Mouse (Mus musculus) midbrain, embryonic 10.5 days (tissue): ENCODE data around the gene Rbfox1. TPM values are rescaled to one million over a fixed set of nuclear protein-coding genes. Genes with fewer than 3 reads are reported as not detected.

ENCODE experiments used
- DNase-seq: peaks from one replicate; pipeline ENCODE4 v3.0.0-alpha.2; 2017; ENCODE audit warnings: low spot score
- H3K27ac ChIP-seq: fragments of 300-500 bp; sonication (generic); replicated peaks from 2 replicates; pipeline ENCODE4 v1.5.1; 2016; ENCODE audit warnings: mild to moderate bottlenecking
- H3K27me3 ChIP-seq: fragments of 300-500 bp; sonication (generic); 2 replicates; pipeline ENCODE4 v1.6.1; 2016; ENCODE audit warnings: low read depth, mild to moderate bottlenecking; ENCODE audit not compliant: poor library complexity, severe bottlenecking
- H3K36me3 ChIP-seq: fragments of 300-500 bp; sonication (generic); 2 replicates; pipeline ENCODE4 v1.6.1; 2016; ENCODE audit warnings: mild to moderate bottlenecking, moderate library complexity
- H3K4me1 ChIP-seq: fragments of 300-500 bp; sonication (generic); 2 replicates; pipeline ENCODE4 v1.6.1; 2016
- H3K4me3 ChIP-seq: fragments of 300-500 bp; sonication (generic); 2 replicates; pipeline ENCODE4 v1.5.1; 2016; ENCODE audit warnings: mild to moderate bottlenecking, moderate library complexity
- H3K9me3 ChIP-seq: fragments of 300-500 bp; sonication (generic); replicated peaks from 2 replicates; pipeline ENCODE4 v1.6.1; 2016; ENCODE audit warnings: mild to moderate bottlenecking
- WGBS: fragments of 180-500 bp; shearing (Covaris S2); methylation state at CpG from one replicate; pipeline ENCODE4 v1.1.7; 2016; 5-methylcytosine and 5-hydroxymethylcytosine counted together
- polyA plus RNA-seq: library from polyadenylated mRNA; unstranded; fragments of >200 nt; fragmentation: Nextera tagmentation; extraction: Ambion mirVana; gene quantifications from 2 replicates; pipeline ENCODE4 v1.2.1, GENCODE M21; 2016

Rbfox1 gene
- polyA plus RNA-seq, 1 experiment from 2014 or later, result 2.5 TPM

DNA sequence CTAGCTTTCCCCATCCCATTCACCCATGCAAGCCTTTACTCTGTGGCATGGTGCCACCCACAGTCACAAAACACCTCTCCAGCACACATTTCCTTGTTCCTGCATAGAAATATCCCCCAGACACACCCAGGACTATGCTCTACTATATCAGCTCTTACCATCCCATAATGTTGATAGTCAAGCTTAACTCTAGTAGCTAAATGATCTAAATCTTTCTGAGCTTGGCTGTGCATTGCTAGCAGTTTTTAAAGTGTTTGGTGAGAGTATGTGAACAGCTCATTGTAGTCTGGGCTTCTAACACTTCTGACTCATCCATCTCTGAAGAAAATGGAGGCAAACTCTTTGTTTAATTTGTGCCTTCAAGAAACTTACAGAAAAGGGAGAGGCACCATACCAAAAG, 297.2 kb downstream of the Rbfox1 start:
- no peak overlapping the region for H3K27ac ChIP-seq
- no peaks in the 10 kb centered on the region for H3K36me3 ChIP-seq
- no peak for DNase-seq
- no peaks in the 10 kb centered on the region for H3K9me3 ChIP-seq
- H3K4me3 ChIP-seq, result no peak overlapping the region
- H3K27me3 ChIP-seq, result no peaks in the 10 kb centered on the region
- H3K4me1 ChIP-seq, result no peaks in the 10 kb centered on the region

DNA sequence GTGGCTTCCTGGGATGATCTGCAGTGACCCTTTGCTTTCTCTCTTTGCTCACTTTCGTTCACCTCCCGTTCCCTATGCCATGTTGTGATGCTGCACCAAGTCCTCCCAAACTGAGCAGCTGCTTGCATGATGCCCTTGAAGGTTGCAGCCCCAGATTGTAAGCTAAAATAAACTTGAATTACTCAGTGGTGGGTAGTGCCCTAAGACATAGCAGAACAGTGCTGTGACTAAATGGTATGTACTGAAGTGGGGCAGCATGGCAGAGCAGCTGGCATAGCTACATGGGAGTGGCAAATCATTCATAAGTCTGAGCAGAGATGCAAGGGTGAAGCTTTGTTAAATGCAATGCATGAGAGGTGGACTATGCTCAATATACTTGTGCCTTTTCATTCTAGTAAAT, 307.2 kb downstream of the Rbfox1 start:
- no peak overlapping the region for H3K27ac ChIP-seq

DNA sequence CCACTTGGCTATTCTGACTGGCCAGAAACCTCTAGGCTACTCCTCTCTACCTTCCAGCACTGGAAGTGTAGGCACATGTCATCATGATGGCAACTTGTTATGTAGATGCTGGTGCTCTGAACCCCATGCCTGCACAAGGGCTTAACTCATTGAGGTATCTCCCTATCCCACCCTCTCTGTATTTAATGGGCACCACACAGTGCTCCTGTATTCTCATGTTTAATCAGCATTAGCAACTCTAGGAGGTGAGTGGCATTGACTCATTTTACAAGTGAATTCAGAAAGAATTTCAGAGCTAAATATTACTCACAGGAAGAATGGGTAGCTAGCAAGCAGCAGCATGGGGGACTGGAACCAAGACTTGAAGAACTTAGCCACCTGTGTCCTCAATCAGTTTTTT, 321.3 kb downstream of the Rbfox1 start:
- Histone ChIP-seq H3K27ac (no peak overlapping the region), H3K27me3 (no peaks in the 10 kb centered on the region), H3K4me1 (no peaks in the 10 kb centered on the region), H3K4me3 (no peak overlapping the region), H3K36me3 (no peaks in the 10 kb centered on the region), H3K9me3 (no peaks in the 10 kb centered on the region)
- no peak for DNase-seq

More for the DNA sequence above, 307.2 kb downstream of the Rbfox1 start:
- Histone ChIP-seq H3K4me3 (no peak overlapping the region), H3K27me3 (no peaks in the 10 kb centered on the region), H3K36me3 (no peaks in the 10 kb centered on the region), H3K9me3 (no peaks in the 10 kb centered on the region), H3K4me1 (no peaks in the 10 kb centered on the region)
- WGBS, result 87% methylated on average over 2 of the region's 2 CpGs
- no peak for DNase-seq

DNA sequence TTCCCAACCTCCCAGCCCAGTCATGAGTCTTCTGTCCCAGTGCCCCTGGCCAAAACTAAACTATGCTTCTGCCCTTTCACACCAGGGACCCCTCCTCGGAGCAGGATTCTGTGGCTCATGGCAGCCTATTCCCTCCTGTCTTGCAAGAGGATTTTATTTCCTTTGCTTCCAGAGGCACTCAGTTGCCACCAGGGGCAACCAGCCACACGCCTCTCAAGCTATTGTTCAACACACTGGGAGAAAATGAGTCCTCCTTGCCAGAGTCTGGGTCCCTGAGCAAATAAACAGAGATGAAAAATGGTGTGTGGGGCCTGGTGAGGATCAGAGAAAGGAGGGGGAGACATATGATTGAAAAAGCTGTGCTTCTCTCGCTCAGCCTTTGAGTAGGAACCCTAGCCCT, 327.8 kb downstream of the Rbfox1 start:
- WGBS, result 22% methylated on average over 3 of the region's 3 CpGs

DNA sequence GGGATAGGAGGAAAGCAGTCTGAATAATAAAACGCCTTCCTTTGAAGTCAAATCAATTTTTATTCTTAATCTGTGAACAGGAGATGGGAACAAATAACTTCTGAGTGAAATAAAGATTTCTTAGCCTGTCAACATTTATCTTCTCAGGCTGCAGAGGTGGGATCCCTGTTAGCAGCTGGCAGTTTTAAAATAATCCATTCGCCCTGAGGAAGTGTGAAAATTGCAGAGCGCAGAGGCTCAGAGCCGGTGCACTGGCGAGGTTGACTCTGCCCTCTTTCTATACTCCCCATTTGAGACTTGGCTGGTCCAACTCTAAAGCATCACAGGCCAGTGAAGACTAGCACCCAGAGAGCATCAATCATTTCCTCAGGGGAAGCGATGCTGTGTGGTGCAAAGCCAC, 342.3 kb downstream of the Rbfox1 start:
- H3K27me3 ChIP-seq, result no peaks in the 10 kb centered on the region
- DNase-seq, result no peak
- H3K4me3 ChIP-seq, result no peak overlapping the region
- WGBS, result 84% methylated on average over 6 of the region's 6 CpGs
- H3K9me3 ChIP-seq, result no peaks in the 10 kb centered on the region
- H3K4me1 ChIP-seq, result no peaks in the 10 kb centered on the region
- no peaks in the 10 kb centered on the region for H3K36me3 ChIP-seq
- no peak overlapping the region for H3K27ac ChIP-seq

More for the DNA sequence above, 327.8 kb downstream of the Rbfox1 start:
- no peaks in the 10 kb centered on the region for H3K9me3 ChIP-seq
- no peaks in the 10 kb centered on the region for H3K36me3 ChIP-seq
- no peak overlapping the region for H3K4me3 ChIP-seq
- no peaks in the 10 kb centered on the region for H3K27me3 ChIP-seq
- peak overlapping the region; percentile 64 for H3K27ac ChIP-seq
- peak; percentile 28 for DNase-seq
- peaks cover 12% of the 10 kb centered on the region for H3K4me1 ChIP-seq

DNA sequence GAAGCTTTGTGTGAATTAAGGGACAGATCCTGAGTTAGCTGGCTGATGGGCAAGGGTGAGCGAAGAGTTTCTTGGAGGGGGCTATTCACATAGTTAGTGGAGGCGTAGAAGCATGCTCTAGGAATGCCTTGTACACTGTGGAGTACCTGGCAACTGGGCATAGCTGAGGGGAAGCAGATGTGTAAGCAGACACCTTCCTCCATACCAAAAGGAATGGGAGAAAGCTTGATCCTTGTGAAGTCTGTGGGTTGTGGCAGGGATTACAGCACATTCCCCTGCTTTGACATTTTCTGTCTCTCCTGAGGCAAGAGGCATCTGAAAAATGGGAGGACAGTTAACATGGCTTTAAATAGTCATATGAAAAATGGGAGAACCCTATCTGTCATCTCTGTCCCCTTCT, 347.8 kb downstream of the Rbfox1 start:
- H3K4me1 ChIP-seq, result no peaks in the 10 kb centered on the region
- H3K27ac ChIP-seq, result no peak overlapping the region
- no peak for DNase-seq
- WGBS, result 97% methylated on average over 2 of the region's 2 CpGs
- H3K9me3 ChIP-seq, result no peaks in the 10 kb centered on the region
- no peaks in the 10 kb centered on the region for H3K27me3 ChIP-seq
- H3K36me3 ChIP-seq, result no peaks in the 10 kb centered on the region
- no peak overlapping the region for H3K4me3 ChIP-seq

DNA sequence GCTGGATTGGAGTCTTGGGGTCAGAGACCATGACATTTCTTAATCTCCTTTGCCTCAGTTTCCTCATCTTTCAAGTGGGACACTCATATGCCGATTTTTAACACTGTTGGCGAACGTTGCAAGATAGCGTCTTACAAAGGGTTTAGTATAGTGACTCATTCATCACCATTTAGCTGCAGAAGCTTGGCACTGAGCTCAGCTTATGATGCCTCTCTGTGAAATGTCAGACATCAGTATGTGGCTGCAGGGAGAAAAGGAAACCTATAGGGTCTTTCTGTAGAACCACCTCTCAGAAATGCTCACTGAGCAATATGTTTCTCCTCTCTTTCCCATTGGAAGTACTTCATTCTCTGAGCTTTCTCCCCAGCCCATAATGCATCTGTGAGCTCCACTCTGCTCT, 356.2 kb downstream of the Rbfox1 start:
- no peaks in the 10 kb centered on the region for H3K36me3 ChIP-seq
- H3K4me1 ChIP-seq, result no peaks in the 10 kb centered on the region
- H3K27ac ChIP-seq, result no peak overlapping the region
- H3K4me3 ChIP-seq, result no peak overlapping the region
- 92% methylated on average over 4 of the region's 4 CpGs for WGBS
- no peaks in the 10 kb centered on the region for H3K27me3 ChIP-seq
- no peak for DNase-seq
- H3K9me3 ChIP-seq, result no peaks in the 10 kb centered on the region

DNA sequence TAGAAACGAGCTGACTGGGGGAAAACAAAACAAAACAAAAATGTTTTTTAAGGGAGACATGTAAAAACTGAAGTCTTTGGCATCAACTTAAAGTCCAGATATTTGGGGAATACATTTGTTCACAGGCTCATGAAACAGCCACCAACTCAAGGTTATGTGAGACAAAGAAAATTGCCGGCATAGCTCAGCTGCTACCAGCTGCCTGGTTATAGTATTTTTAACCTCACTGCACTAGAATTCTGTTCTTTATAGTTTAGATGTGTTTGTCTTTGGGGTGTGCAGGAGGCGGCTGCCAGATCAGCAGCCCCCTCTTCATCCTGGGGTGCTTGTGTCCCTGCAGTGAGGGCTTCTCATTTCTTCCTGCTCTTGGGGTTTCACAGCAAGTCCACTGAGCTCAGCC, 357.3 kb downstream of the Rbfox1 start:
- no peaks in the 10 kb centered on the region for H3K36me3 ChIP-seq
- H3K27ac ChIP-seq, result no peak overlapping the region
- H3K27me3 ChIP-seq, result no peaks in the 10 kb centered on the region
- no peaks in the 10 kb centered on the region for H3K9me3 ChIP-seq
- H3K4me1 ChIP-seq, result no peaks in the 10 kb centered on the region
- 88% methylated on average over 3 of the region's 3 CpGs for WGBS
- H3K4me3 ChIP-seq, result no peak overlapping the region
- DNase-seq, result no peak

DNA sequence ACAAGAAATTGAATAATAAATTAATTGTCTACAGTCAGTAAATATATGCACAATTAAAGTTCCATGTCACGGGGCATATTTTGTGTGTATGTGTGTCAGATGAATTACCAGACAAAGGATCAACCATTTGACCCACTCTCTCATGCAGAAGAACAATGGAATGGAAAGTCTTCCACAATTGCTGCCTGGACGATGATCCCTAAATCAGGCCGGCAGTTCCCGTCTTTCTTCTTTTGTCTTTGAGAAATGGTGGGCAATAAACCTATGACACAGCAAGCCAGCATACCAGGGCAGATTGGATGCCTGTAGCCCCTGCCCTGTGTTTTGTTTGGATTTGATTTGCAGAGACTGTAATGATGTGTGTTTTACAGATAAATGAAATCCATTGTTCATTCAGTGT, 362.4 kb downstream of the Rbfox1 start:
- 0 out of 2 replicates have a peak, but pooled peaks cover 3% of the 10 kb centered on the region for H3K4me1 ChIP-seq

DNA sequence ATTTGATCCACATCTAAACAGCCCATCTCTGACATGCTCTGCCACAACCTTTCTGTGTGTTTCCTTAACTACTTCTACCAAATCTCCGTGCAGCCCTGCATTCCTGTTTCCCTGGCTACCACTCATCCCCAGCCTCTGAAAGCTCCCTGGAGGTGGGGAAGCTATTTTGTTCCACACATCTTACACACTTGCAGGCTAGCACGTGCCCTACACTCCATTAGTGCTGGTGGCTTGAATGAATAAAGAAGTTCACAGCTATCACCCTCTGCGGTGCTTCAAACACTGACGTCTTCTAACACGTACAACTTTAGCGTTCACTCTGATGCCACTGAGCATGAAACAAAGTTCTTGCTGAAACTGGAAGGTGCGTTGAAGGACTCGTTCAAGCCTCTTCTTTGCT, 379.4 kb downstream of the Rbfox1 start:
- H3K4me1 ChIP-seq, result peaks cover 9% of the 10 kb centered on the region; the same call in 1 of the 2 replicates
- 67% methylated on average over 8 of the region's 8 CpGs for WGBS
- no peaks in the 10 kb centered on the region for H3K27me3 ChIP-seq
- no peaks in the 10 kb centered on the region for H3K36me3 ChIP-seq
- H3K9me3 ChIP-seq, result no peaks in the 10 kb centered on the region
- DNase-seq, result no peak
- H3K4me3 ChIP-seq, result no peak overlapping the region
- H3K27ac ChIP-seq, result no peak overlapping the region

More for the DNA sequence above, 362.4 kb downstream of the Rbfox1 start:
- DNase-seq, result no peak
- Histone ChIP-seq H3K27me3 (no peaks in the 10 kb centered on the region), H3K27ac (no peak overlapping the region), H3K9me3 (0 out of 2 replicates have a peak, but pooled peaks cover 3% of the 10 kb centered on the region), H3K4me3 (no peak overlapping the region), H3K36me3 (no peaks in the 10 kb centered on the region)
- 73% methylated on average over 4 of the region's 4 CpGs for WGBS

DNA sequence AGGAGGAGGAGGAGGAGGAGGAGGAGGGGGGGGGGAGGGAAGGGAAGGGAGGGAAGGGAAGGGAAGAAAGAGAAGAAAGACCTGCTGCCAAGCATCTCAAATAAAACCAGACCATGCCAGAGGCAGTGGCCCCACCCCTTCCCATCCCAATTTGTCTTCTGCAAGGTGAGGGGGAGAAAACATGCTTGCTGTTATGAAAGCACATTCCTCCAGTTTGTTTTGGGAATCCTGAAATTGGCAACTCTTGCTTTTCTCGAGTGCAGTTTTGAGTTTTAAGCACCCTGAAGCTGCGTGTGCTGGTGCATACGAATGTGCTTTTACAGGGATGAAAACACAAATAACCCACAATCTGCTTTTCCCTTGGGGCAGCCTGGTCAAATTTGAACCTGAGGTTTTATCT, 380.5 kb downstream of the Rbfox1 start:
- no peak overlapping the region for H3K4me3 ChIP-seq
- no peak for DNase-seq
- no peaks in the 10 kb centered on the region for H3K9me3 ChIP-seq
- no peak overlapping the region for H3K27ac ChIP-seq
- peaks cover 9% of the 10 kb centered on the region; the same call in 1 of the 2 replicates for H3K4me1 ChIP-seq
- no peaks in the 10 kb centered on the region for H3K36me3 ChIP-seq
- H3K27me3 ChIP-seq, result no peaks in the 10 kb centered on the region
- WGBS, result 88% methylated on average over 3 of the region's 3 CpGs

DNA sequence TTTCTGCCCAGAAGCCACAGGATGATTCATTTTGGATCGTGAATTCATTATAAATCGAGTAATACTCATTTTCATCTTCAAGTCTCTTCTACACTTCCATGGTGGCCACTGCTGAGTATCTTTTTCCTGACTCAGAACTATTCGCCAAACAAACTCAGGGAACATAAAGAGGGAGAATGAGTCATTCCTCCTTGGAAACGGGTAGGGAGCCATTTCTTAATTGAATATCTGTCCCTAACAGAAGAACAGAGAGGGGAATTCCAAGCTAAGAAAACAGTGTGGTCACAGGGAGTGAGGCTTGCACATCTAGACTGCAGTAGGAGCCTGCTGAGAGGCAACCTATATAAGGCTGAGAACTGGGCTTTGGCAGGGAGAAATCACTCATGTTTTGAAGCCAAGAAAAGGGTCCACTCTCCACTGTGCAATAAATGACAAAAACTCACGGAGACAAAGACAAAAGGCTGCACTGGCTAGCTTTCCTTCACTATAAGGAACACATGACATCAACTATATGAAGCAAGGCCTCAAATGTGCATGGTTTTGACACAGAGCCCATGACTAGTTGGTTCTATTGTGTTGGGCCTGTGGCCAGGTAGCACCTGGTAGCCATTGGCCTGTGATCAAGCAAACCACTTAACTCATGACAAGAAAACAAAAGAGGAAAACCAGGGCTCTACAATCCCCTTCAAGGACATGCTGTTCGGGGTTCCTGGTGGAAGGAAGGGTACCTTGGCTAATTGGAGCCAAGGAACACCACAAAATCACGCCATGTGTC, 386.6 kb downstream of the Rbfox1 start:
- H3K4me1 ChIP-seq, result 0 out of 2 replicates have a peak, but pooled peaks cover 4% of the 10 kb centered on the region
- H3K27ac ChIP-seq, result no peak overlapping the region
- H3K36me3 ChIP-seq, result no peaks in the 10 kb centered on the region
- H3K9me3 ChIP-seq, result no peaks in the 10 kb centered on the region
- H3K27me3 ChIP-seq, result no peaks in the 10 kb centered on the region
- 80% methylated on average over 7 of the region's 7 CpGs for WGBS
- no peak overlapping the region for H3K4me3 ChIP-seq
- no peak for DNase-seq

DNA sequence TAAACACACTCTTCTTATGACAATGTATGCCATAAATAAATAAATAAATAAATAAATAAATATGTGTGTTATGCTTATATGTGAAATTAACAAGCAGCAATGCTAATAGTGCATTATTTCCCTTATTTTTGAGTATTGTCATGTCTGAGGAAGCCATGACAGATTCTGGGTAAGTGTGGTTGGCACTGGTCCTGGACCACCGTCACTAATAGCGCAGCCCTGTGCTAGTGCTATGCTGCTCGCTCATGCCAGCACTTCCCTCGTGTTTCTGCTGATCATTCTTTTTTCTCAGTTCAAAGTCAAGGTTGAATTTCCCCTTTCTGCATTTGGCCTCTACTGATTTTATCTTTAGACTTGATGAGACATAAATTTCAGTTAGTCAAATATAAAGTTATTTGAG, 398.3 kb downstream of the Rbfox1 start:
- Histone ChIP-seq H3K27me3 (no peaks in the 10 kb centered on the region), H3K27ac (no peak overlapping the region), H3K36me3 (no peaks in the 10 kb centered on the region), H3K4me3 (no peak overlapping the region), H3K4me1 (no peaks in the 10 kb centered on the region), H3K9me3 (no peaks in the 10 kb centered on the region)
- WGBS, result 91% methylated on average over 4 of the region's 4 CpGs
- DNase-seq, result no peak
